Mouse (Mus musculus): ENCODE results near the gene Pard6b.

- no peak for TF ChIP-seq CTCF (IDR thresholded peaks at IDR 0.05 in 2 of 3, conservative IDR thresholded peaks at IDR 0.05 in 1 of 3; ENCODE audit: control insufficient read depth in 1 of 3, insufficient read depth in 1 of 3, low read depth in 2 of 3, low read length in 3 of 3, poor library complexity in 1 of 3, severe bottlenecking in 1 of 3)
- no peak for TF ChIP-seq E2F4 (IDR thresholded peaks at IDR 0.05; ENCODE audit: borderline replicate concordance, low read depth, low read length)
- no peak for TF ChIP-seq NRF1 (IDR thresholded peaks at IDR 0.05; ENCODE audit: insufficient read depth, low read depth, low read length, poor library complexity, severe bottlenecking)
- TF ChIP-seq TBP (IDR thresholded peaks at IDR 0.05; ENCODE audit: low read depth, low read length), result no peak
- TF ChIP-seq EP300 (IDR thresholded peaks at IDR 0.05; ENCODE audit: low read depth in 1 of 2, low read length in 2 of 2), result no peak
- TF ChIP-seq MYC (IDR thresholded peaks at IDR 0.05; ENCODE audit: low read depth, low read length), result no peak
- no peak for TF ChIP-seq POLR2AphosphoS5 (IDR thresholded peaks at IDR 0.05; ENCODE audit: borderline replicate concordance, low read depth, low read length)
Observed at GRCm38 (mm10) chr2:168101805-168102204, 21.0 kb downstream of the Pard6b start.

All from MEL (cell line).